Mouse (Mus musculus): ENCODE measurements around the gene Crygn.

DNA sequence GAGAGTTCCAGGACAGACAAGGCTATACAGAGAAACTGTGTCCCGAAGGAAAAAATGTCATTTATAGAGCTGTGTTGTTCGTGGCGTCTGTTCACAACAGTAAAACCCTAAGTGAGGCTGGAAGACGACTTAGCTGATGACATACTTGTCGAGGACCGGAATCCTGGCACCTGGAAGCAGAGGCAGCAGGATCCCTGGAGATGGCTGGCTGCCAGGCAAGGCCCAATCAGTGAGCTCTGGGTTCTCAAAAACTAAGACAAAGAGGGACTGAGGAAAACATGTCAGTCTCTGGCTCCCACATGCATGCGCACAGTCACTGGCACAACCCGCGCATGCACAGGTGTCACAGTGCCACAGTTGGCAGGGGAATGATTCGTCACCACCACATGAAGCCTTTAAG is 20.2 kb downstream of the Crygn start:
- no peak for TF ChIP-seq MAFK (IDR thresholded peaks at IDR 0.05; ENCODE audit: insufficient replicate concordance, low read length)
- no peak for TF ChIP-seq CTCF (conservative IDR thresholded peaks at IDR 0.05 in 1 of 2, IDR thresholded peaks at IDR 0.05 in 1 of 2; ENCODE audit: low read depth in 2 of 2, low read length in 2 of 2)
